Mouse (Mus musculus) retina, embryonic 14.5 days (tissue): ENCODE results near the gene Irf5.
"Not testable (repeated sequence)": the region's sequence is repeated elsewhere in the genome, so short reads cannot be mapped to it uniquely, and the experiment has no call there.

Experiments
- DNase-seq: peaks from one replicate; pipeline ENCODE4 v3.0.0-alpha.2; 2015; ENCODE audit warnings: low spot score

Gene Irf5

GRCm38 (mm10) chr6:29527361-29528164, 1.1 kb downstream of the Irf5 start:
- DNase-seq = no peak

- DNase-seq = no peak
Observed at GRCm38 (mm10) chr6:29528165-29528505, 1.7 kb downstream of the Irf5 start.

- no peak for DNase-seq
Observed at GRCm38 (mm10) chr6:29528561-29529443, 2.4 kb downstream of the Irf5 start.

- DNase-seq = no peak
Observed at GRCm38 (mm10) chr6:29529444-29529820, 3.0 kb downstream of the Irf5 start.

- DNase-seq = no peak
Observed at GRCm38 (mm10) chr6:29530050-29530449, 3.6 kb downstream of the Irf5 start.

- DNase-seq = no peak
Observed at GRCm38 (mm10) chr6:29535316-29535715, 8.9 kb downstream of the Irf5 start.

- peak; percentile 31 for DNase-seq
Observed at GRCm38 (mm10) chr6:29536651-29537193, 10.3 kb downstream of the Irf5 start.

GRCm38 (mm10) chr6:29537221-29537620, 10.8 kb downstream of the Irf5 start:
- DNase-seq = no peak

- DNase-seq = peak; percentile 7
Observed at GRCm38 (mm10) chr6:29539502-29539901, 13.1 kb downstream of the Irf5 start.

- peak; percentile 32 for DNase-seq
Observed at GRCm38 (mm10) chr6:29540223-29540622, 13.8 kb downstream of the Irf5 start.

GRCm38 (mm10) chr6:29540956-29541355, 14.5 kb downstream of the Irf5 start:
- no peak for DNase-seq

GRCm38 (mm10) chr6:29545611-29546010, 19.2 kb downstream of the Irf5 start:
- DNase-seq = no peak

GRCm38 (mm10) chr6:29547582-29547981, 21.2 kb downstream of the Irf5 start:
- no peak for DNase-seq

- DNase-seq = no peak
Observed at GRCm38 (mm10) chr6:29548086-29548485, 21.7 kb downstream of the Irf5 start.

GRCm38 (mm10) chr6:29552526-29552925, 26.1 kb downstream of the Irf5 start:
- no peak for DNase-seq

GRCm38 (mm10) chr6:29557112-29557511, 30.7 kb downstream of the Irf5 start:
- no peak for DNase-seq

GRCm38 (mm10) chr6:29576388-29576787, 50.0 kb downstream of the Irf5 start:
- not testable (repeated sequence) for DNase-seq

- DNase-seq = no peak
Observed at GRCm38 (mm10) chr6:29580770-29581169, 54.3 kb downstream of the Irf5 start.

GRCm38 (mm10) chr6:29581202-29581601, 54.8 kb downstream of the Irf5 start:
- DNase-seq = no peak
